Mouse (Mus musculus): ENCODE data around the gene Tmem145. TPM values are rescaled to one million over a fixed set of nuclear protein-coding genes. Genes with fewer than 3 reads are reported as not detected.

The Tmem145 gene
- polyA plus RNA-seq, 1 experiment: 167 TPM

DNA sequence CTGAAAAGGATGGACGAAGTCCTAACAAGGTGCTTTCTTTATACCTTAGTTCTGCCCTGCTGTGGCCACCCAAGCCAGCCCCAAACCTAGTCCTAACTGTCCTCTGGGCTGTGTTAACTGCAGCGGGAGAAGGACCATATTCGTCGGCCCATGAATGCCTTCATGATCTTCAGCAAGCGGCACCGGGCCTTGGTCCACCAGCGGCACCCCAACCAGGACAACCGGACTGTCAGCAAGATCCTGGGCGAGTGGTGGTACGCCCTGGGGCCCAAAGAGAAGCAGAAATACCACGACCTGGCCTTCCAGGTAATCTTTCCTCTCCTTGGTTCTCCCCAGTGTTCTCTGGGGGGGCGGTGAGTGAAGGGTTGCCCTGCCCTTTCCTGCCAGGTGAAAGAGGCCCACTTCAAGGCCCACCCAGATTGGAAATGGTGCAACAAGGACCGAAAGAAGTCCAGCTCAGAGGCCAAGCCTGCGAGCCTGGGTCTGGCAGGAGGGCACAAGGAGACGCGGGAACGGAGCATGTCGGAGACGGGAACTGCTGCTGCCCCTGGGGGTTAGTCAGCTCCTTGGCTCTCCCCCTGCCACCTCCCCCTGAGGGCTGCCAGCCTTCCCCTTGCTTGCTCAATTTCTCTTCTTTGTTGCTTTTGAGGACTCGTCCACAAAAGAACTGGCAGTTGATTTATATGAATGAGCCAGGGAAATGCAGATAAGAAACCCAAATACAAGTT lies 20.2 kb upstream of the Tmem145 start:
- TF ChIP-seq POLR2A (IDR thresholded peaks at IDR 0.05; ENCODE audit: borderline replicate concordance, extremely low read depth, insufficient read depth, insufficient read length, poor library complexity, severe bottlenecking) (no peak), CTCF (IDR thresholded peaks at IDR 0.05; ENCODE audit: borderline replicate concordance, extremely low read depth, insufficient read depth, insufficient read length) (no peak)
- DNase-seq (ENCODE audit: low read depth): no peak

DNA sequence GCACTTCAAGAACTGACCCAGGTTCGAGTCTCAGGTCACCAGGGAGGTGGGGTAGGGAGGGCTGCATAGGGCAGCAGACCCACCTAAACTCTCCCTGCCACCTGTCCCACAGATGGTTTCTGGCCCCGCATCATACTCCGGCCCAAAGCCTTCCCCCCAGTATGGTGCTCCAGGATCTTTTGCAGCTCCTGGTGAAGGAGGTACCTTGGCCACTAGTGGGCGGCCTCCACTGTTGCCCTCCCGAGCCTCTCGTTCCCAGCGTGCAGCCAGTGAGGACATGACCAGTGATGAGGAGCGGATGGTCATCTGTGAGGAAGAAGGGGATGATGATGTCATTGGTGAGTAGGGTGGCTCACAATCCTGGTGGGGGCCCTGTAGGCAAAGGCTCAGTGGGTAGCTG lies 18.9 kb upstream of the Tmem145 start:
- DNase-seq (ENCODE audit: low read depth): no peak
- no peak for TF ChIP-seq POLR2A (IDR thresholded peaks at IDR 0.05; ENCODE audit: borderline replicate concordance, extremely low read depth, insufficient read depth, insufficient read length, poor library complexity, severe bottlenecking)
- TF ChIP-seq CTCF (IDR thresholded peaks at IDR 0.05; ENCODE audit: borderline replicate concordance, extremely low read depth, insufficient read depth, insufficient read length): 0 out of 2 replicates have a peak, but pooled peaks have one; percentile 10

DNA sequence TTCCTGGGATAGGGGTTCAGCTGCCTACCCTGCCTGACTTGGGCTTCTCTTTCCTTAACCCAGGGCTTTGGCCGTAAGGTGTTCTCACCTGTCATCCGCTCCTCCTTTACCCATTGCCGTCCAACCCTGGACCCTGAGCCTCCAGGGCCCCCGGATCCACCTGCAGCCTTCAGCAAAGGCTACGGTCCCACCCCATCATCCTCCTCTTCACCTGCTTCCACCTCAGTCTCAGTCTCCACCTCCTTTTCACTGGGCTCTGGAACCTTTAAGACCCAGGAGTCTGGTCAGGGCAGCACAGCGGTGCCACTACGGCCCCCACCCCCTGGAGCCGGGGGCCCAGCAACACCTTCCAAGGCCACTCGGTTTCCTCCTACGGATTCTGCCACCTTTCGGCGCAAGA lies 17.9 kb upstream of the Tmem145 start:
- no peak for DNase-seq (ENCODE audit: low read depth)
- TF ChIP-seq CTCF (IDR thresholded peaks at IDR 0.05; ENCODE audit: borderline replicate concordance, extremely low read depth, insufficient read depth, insufficient read length): no peak

GRCm38 (mm10) chr7:25288721-25289120 lies 17.2 kb upstream of the Tmem145 start:
- DNase-seq (ENCODE audit: low read depth): no peak
- TF ChIP-seq POLR2A (IDR thresholded peaks at IDR 0.05; ENCODE audit: borderline replicate concordance, extremely low read depth, insufficient read depth, insufficient read length, poor library complexity, severe bottlenecking) (no peak), CTCF (IDR thresholded peaks at IDR 0.05; ENCODE audit: borderline replicate concordance, extremely low read depth, insufficient read depth, insufficient read length) (no peak)

GRCm38 (mm10) chr7:25289925-25290324 lies 16.0 kb upstream of the Tmem145 start:
- no peak for TF ChIP-seq CTCF (IDR thresholded peaks at IDR 0.05; ENCODE audit: borderline replicate concordance, extremely low read depth, insufficient read depth, insufficient read length)
- TF ChIP-seq POLR2A (IDR thresholded peaks at IDR 0.05; ENCODE audit: borderline replicate concordance, extremely low read depth, insufficient read depth, insufficient read length, poor library complexity, severe bottlenecking): no peak
- no peak for DNase-seq (ENCODE audit: low read depth)

GRCm38 (mm10) chr7:25290463-25290862 lies 15.4 kb upstream of the Tmem145 start:
- no peak for TF ChIP-seq CTCF (IDR thresholded peaks at IDR 0.05; ENCODE audit: borderline replicate concordance, extremely low read depth, insufficient read depth, insufficient read length)
- TF ChIP-seq POLR2A (IDR thresholded peaks at IDR 0.05; ENCODE audit: borderline replicate concordance, extremely low read depth, insufficient read depth, insufficient read length, poor library complexity, severe bottlenecking): no peak

DNA sequence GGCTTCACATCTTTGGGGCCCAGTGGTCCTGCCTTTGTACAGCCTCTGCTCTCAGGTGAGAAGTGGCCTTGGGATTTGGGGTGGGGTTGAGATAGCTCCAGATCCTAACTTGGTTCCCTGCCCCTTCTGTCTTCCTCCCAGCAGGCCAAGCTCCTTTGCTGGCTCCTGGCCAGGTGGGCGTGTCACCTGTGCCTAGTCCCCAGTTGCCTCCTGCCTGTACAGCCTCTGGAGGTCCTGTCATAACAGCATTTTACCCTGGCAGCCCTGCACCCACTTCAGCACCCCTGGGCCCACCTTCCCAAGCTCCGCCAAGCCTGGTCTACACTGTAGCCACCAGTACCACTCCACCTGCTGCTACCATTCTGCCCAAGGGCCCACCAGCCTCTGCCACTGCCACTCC lies 15.0 kb upstream of the Tmem145 start:
- TF ChIP-seq CTCF (IDR thresholded peaks at IDR 0.05; ENCODE audit: borderline replicate concordance, extremely low read depth, insufficient read depth, insufficient read length) (no peak), POLR2A (IDR thresholded peaks at IDR 0.05; ENCODE audit: borderline replicate concordance, extremely low read depth, insufficient read depth, insufficient read length, poor library complexity, severe bottlenecking) (no peak)
- DNase-seq (ENCODE audit: low read depth): peak; percentile 56

More at GRCm38 (mm10) chr7:25290463-25290862, 15.4 kb upstream of the Tmem145 start:
- no peak for DNase-seq (ENCODE audit: low read depth)

GRCm38 (mm10) chr7:25292107-25292506 lies 13.8 kb upstream of the Tmem145 start:
- TF ChIP-seq CTCF (IDR thresholded peaks at IDR 0.05; ENCODE audit: borderline replicate concordance, extremely low read depth, insufficient read depth, insufficient read length) (no peak), POLR2A (IDR thresholded peaks at IDR 0.05; ENCODE audit: borderline replicate concordance, extremely low read depth, insufficient read depth, insufficient read length, poor library complexity, severe bottlenecking) (no peak)
- no peak for DNase-seq (ENCODE audit: low read depth)

DNA sequence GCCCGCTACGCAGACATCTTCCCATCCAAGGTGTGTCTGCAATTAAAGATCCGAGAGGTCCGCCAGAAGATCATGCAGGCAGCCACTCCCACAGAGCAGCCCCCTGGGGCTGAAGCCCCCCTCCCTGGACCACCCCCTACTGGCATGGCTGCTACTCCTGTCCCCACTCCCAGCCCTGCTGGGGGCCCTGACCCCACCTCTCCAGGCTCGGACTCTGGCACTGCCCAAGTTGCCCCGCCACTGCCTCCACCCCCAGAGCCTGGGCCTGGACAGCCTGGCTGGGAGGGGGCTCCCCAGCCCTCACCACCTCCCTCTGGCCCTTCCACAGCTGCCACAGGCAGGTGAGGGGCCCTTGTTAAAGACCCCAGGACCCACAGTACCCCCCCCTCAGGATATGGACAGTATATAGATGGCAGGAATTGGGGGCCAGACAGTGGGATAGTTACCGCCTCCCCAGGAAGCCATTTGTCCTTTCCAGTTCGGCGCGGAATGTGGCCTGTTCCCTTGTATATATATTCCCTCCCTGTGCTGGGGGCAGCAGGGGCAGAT lies 12.6 kb upstream of the Tmem145 start:
- no peak for DNase-seq (ENCODE audit: low read depth)
- TF ChIP-seq POLR2A (IDR thresholded peaks at IDR 0.05; ENCODE audit: borderline replicate concordance, extremely low read depth, insufficient read depth, insufficient read length, poor library complexity, severe bottlenecking): no peak
- no peak for TF ChIP-seq CTCF (IDR thresholded peaks at IDR 0.05; ENCODE audit: borderline replicate concordance, extremely low read depth, insufficient read depth, insufficient read length)

DNA sequence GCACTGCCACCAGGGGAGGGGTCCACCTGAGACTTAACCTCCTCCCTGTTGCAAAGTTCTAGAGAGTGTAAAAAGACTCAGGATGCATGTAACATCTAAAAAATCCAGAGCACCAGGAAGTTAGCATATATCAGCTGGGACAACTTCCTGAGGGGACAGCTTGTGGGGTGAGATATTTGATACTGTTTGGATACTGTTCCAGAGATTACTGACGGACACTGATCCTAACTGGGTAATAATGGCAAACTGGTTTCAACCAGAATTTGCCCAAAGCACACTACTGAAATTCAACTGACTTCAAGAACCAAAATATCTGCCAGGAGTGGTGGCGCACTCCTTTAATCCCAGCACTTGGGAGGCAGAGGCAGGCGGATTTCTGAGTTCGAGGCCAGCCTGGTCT lies 11.4 kb upstream of the Tmem145 start:
- TF ChIP-seq POLR2A (IDR thresholded peaks at IDR 0.05; ENCODE audit: borderline replicate concordance, extremely low read depth, insufficient read depth, insufficient read length, poor library complexity, severe bottlenecking) (no peak), CTCF (IDR thresholded peaks at IDR 0.05; ENCODE audit: borderline replicate concordance, extremely low read depth, insufficient read depth, insufficient read length) (no peak)
- DNase-seq (ENCODE audit: low read depth): no peak

GRCm38 (mm10) chr7:25294960-25295722 lies 10.8 kb upstream of the Tmem145 start:
- DNase-seq (ENCODE audit: low read depth): no peak
- no peak for TF ChIP-seq CTCF (IDR thresholded peaks at IDR 0.05; ENCODE audit: borderline replicate concordance, extremely low read depth, insufficient read depth, insufficient read length)
- no peak for TF ChIP-seq POLR2A (IDR thresholded peaks at IDR 0.05; ENCODE audit: borderline replicate concordance, extremely low read depth, insufficient read depth, insufficient read length, poor library complexity, severe bottlenecking)

All from brain, embryonic 14.5 days (tissue).